Mouse (Mus musculus) urinary bladder, postnatal 36 days (tissue): Measurements from ENCODE around the gene Pm20d1.
"Not testable (repeated sequence)": the region's sequence is repeated elsewhere in the genome, so short reads cannot be mapped to it uniquely, and the experiment has no call there.

ENCODE experiments used
- DNase-seq, 2 experiments: peaks; one replicate each; pipeline ENCODE4 v3.0.0; 2022; ENCODE audit warnings: low spot score in 2 of 2, mixed read lengths in 1 of 2

Gene Pm20d1

GRCm38 (mm10) chr1:131794591-131794990, 2.6 kb upstream of the Pm20d1 start:
- DNase-seq: no peak

- DNase-seq: no peak
These were observed 2.0 kb upstream of the Pm20d1 start for GRCm38 (mm10) chr1:131795171-131795570.

- no peak for DNase-seq
These were observed 2.8 kb downstream of the Pm20d1 start for GRCm38 (mm10) chr1:131800001-131800400.

GRCm38 (mm10) chr1:131801071-131801470, 3.9 kb downstream of the Pm20d1 start:
- DNase-seq: no peak

GRCm38 (mm10) chr1:131802652-131803051, 5.5 kb downstream of the Pm20d1 start:
- no peak for DNase-seq

- no peak for DNase-seq
These were observed 7.0 kb downstream of the Pm20d1 start for GRCm38 (mm10) chr1:131804166-131804565.

- no peak for DNase-seq
These were observed 11.8 kb downstream of the Pm20d1 start for GRCm38 (mm10) chr1:131808986-131809385.

GRCm38 (mm10) chr1:131809651-131810050, 12.5 kb downstream of the Pm20d1 start:
- DNase-seq: no peak

- no peak for DNase-seq
These were observed 14.2 kb downstream of the Pm20d1 start for GRCm38 (mm10) chr1:131811393-131811792.

GRCm38 (mm10) chr1:131812006-131812405, 14.8 kb downstream of the Pm20d1 start:
- no peak for DNase-seq

- no peak for DNase-seq
These were observed 15.6 kb downstream of the Pm20d1 start for GRCm38 (mm10) chr1:131812631-131813295.

- no peak for DNase-seq
These were observed 16.6 kb downstream of the Pm20d1 start for GRCm38 (mm10) chr1:131813731-131814130.

GRCm38 (mm10) chr1:131814191-131814590, 17.0 kb downstream of the Pm20d1 start:
- DNase-seq: no peak

- no peak for DNase-seq
These were observed 19.7 kb downstream of the Pm20d1 start for GRCm38 (mm10) chr1:131816886-131817285.

- DNase-seq: not testable (repeated sequence)
These were observed 23.2 kb downstream of the Pm20d1 start for GRCm38 (mm10) chr1:131820353-131820752.

- DNase-seq: no peak
These were observed 23.7 kb downstream of the Pm20d1 start for GRCm38 (mm10) chr1:131820887-131821328.

GRCm38 (mm10) chr1:131822292-131822691, 25.1 kb downstream of the Pm20d1 start:
- DNase-seq: no peak

GRCm38 (mm10) chr1:131822856-131823492, 25.8 kb downstream of the Pm20d1 start:
- no peak for DNase-seq

GRCm38 (mm10) chr1:131823563-131823962, 26.4 kb downstream of the Pm20d1 start:
- DNase-seq: no peak

GRCm38 (mm10) chr1:131824528-131825181, 27.5 kb downstream of the Pm20d1 start:
- DNase-seq: no peak

GRCm38 (mm10) chr1:131827207-131827786, 30.1 kb downstream of the Pm20d1 start, which contains the start of gene Slc41a1:
Gene Slc41a1, plus strand, starts transcription at chr1:131827493.
- DNase-seq: no peak

GRCm38 (mm10) chr1:131827787-131828258, 30.6 kb downstream of the Pm20d1 start:
- DNase-seq: peak; percentile 89 to 94
